Mouse (Mus musculus) cortical plate, adult 2 months (tissue): Measurements from ENCODE around the gene Intu.

Experiments
- CTCF ChIP-seq: fragments of 200-500 bp; IDR thresholded peaks from 2 replicates; pipeline ENCODE4 v1.5.1; 2011; ENCODE audit warnings: mild to moderate bottlenecking, control low read depth, low read length; ENCODE audit not compliant: insufficient read depth; ENCODE audit errors: extremely low read depth
- POLR2A ChIP-seq: fragments of 200-500 bp; IDR thresholded peaks from 2 replicates; pipeline ENCODE4 v1.6.1; 2011; ENCODE audit warnings: mild to moderate bottlenecking, low read length, control low read depth; ENCODE audit not compliant: insufficient read depth; ENCODE audit errors: extremely low read depth

DNA sequence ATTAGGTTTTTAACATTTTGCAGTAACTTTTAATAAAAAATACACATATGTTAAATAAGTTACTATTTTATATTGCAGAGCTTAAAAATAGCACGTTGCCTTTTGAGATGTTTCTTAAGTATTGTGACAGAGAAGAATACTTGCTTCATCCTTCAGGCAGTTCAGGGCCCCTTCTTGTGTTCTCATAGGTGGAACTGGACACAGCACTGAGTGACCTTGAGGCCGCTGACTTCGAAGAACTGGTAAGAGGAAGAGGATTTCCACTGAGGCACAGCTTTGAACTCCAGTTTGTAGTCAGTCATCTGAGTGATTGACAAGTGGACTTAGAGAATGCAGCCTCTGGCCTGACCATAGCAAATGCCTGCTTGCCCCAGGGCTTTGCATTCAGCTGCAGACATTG is 156.5 kb downstream of the Intu start:
- TF ChIP-seq POLR2A (no peak), CTCF (no peak)
